Mouse (Mus musculus): ENCODE measurements around the gene Bpifb9a. TPM values are rescaled to one million over a fixed set of nuclear protein-coding genes. Genes with fewer than 3 reads are reported as not detected.
"Not testable (repeated sequence)": the region's sequence is repeated elsewhere in the genome, so short reads cannot be mapped to it uniquely, and the experiment has no call there.

Bpifb9a gene
- polyA plus RNA-seq, 1 experiment from 2014 or later = not detected

- Histone ChIP-seq H3K36me3 (ENCODE audit: control insufficient read depth, insufficient read depth, low read length) (no peaks in the 10 kb centered on the region), H3K4me3 (ENCODE audit: low read depth, low read length) (no peak overlapping the region), H3K27me3 (ENCODE audit: control insufficient read depth, insufficient read depth, low read length) (no peaks in the 10 kb centered on the region), H3K4me1 (ENCODE audit: control insufficient read depth, insufficient read depth, low read length) (peaks cover 2% of the 10 kb centered on the region; the same call in 1 of the 2 replicates), H3K9me3 (ENCODE audit: control insufficient read depth, low read length) (no peaks in the 10 kb centered on the region), H3K27ac (ENCODE audit: low read depth, low read length) (no peak overlapping the region), H3K9ac (replicated peaks; ENCODE audit: low read depth, low read length) (no peak overlapping the region), H3K4me2 (ENCODE audit: low read depth, low read length) (no peak overlapping the region)
- 86% methylated on average over 5 of the region's 5 CpGs for WGBS
- no peak for ATAC-seq (ENCODE audit: low read depth)
These were observed 29.8 kb upstream of the Bpifb9a start for GRCm38 (mm10) chr2:154227830-154228229.

- Histone ChIP-seq H3K4me3 (ENCODE audit: low read depth, low read length) (no peak overlapping the region), H3K9ac (replicated peaks; ENCODE audit: low read depth, low read length) (no peak overlapping the region), H3K27ac (ENCODE audit: low read depth, low read length) (no peak overlapping the region), H3K9me3 (ENCODE audit: control insufficient read depth, low read length) (no peaks in the 10 kb centered on the region), H3K36me3 (ENCODE audit: control insufficient read depth, insufficient read depth, low read length) (no peaks in the 10 kb centered on the region), H3K4me1 (ENCODE audit: control insufficient read depth, insufficient read depth, low read length) (no peaks in the 10 kb centered on the region), H3K27me3 (ENCODE audit: control insufficient read depth, insufficient read depth, low read length) (no peaks in the 10 kb centered on the region), H3K4me2 (ENCODE audit: low read depth, low read length) (no peak overlapping the region)
- 88% methylated on average over 6 of the region's 6 CpGs for WGBS
- no peak for ATAC-seq (ENCODE audit: low read depth)
These were observed 24.2 kb upstream of the Bpifb9a start for GRCm38 (mm10) chr2:154233426-154233825.

DNA sequence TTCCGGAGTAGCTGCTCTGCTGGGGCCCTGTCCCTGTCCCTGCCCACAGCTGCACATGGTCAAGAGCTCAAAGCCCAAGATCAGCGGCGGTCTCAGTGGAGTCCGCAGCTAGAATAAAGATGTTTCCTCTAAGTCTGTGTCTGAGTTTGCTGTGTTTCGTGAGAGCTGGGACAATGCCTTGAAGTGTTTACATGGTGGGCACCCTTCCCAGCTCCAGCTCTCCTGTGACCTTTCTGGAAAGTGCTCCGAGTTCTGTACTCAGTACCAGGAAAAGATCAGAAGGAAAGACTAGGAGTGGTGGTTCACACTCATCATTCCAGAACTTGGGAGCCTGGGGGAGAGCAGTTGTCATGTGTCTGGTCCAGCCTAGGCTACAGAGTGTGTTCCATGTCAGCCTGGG is 16.9 kb upstream of the Bpifb9a start:
- ATAC-seq (ENCODE audit: low read depth) = no peak
- 93% methylated on average over 6 of the region's 6 CpGs for WGBS
- H3K4me1 ChIP-seq (ENCODE audit: control insufficient read depth, insufficient read depth, low read length) = no peaks in the 10 kb centered on the region
- H3K4me3 ChIP-seq (ENCODE audit: low read depth, low read length) = no peak overlapping the region
- H3K4me2 ChIP-seq (ENCODE audit: low read depth, low read length) = no peak overlapping the region
- H3K27me3 ChIP-seq (ENCODE audit: control insufficient read depth, insufficient read depth, low read length) = no peaks in the 10 kb centered on the region
- no peaks in the 10 kb centered on the region for H3K9me3 ChIP-seq (ENCODE audit: control insufficient read depth, low read length)
- no peak overlapping the region for H3K9ac ChIP-seq (replicated peaks; ENCODE audit: low read depth, low read length)
- H3K36me3 ChIP-seq (ENCODE audit: control insufficient read depth, insufficient read depth, low read length) = no peaks in the 10 kb centered on the region
- H3K27ac ChIP-seq (ENCODE audit: low read depth, low read length) = no peak overlapping the region

- H3K36me3 ChIP-seq (ENCODE audit: control insufficient read depth, insufficient read depth, low read length); H3K9me3 ChIP-seq (ENCODE audit: control insufficient read depth, low read length); H3K27me3 ChIP-seq (ENCODE audit: control insufficient read depth, insufficient read depth, low read length); ATAC-seq (ENCODE audit: low read depth); H3K4me2 ChIP-seq (ENCODE audit: low read depth, low read length); H3K4me1 ChIP-seq (ENCODE audit: control insufficient read depth, insufficient read depth, low read length); H3K9ac ChIP-seq (replicated peaks; ENCODE audit: low read depth, low read length); H3K27ac ChIP-seq (ENCODE audit: low read depth, low read length); H3K4me3 ChIP-seq (ENCODE audit: low read depth, low read length): not testable (repeated sequence)
- WGBS = 96% methylated on average over 11 of the region's 12 CpGs
These were observed 14.9 kb upstream of the Bpifb9a start for GRCm38 (mm10) chr2:154242726-154243125.

DNA sequence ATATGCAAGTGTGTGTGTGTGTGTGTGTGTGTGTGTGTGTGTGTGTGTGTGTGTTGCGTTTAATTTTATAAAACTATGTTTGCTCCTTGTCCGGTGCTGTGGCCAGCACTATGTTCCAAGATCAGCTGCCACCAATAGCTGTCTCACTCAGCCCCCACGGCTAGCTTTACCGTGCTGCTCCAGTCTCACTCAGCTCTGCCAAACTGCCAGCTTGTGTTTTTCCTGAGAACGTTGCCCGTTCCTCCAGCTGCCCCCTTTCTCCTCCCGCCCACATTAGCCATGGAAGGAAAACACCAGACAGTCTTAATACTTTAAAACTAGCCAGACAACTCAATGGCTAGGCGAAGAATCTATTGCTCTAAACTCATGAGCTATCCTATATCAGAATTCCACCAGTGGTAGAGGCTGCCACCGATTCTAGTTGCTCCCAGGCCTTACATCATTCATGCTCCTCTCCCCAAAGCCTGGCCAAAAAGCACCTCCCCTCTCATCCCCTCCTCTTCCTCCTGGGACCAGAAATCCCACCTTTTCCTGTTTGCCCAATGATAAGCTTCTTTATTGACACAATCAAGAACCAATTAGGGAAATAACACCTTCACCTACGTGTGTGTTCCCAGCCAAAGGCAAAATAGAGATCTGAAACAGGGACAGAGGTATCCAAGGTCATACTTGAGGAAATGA is 14.2 kb upstream of the Bpifb9a start:
- Histone ChIP-seq H3K36me3 (ENCODE audit: control insufficient read depth, insufficient read depth, low read length) (no peaks in the 10 kb centered on the region), H3K9ac (replicated peaks; ENCODE audit: low read depth, low read length) (no peak overlapping the region), H3K4me1 (ENCODE audit: control insufficient read depth, insufficient read depth, low read length) (no peaks in the 10 kb centered on the region), H3K27ac (ENCODE audit: low read depth, low read length) (no peak overlapping the region), H3K4me2 (ENCODE audit: low read depth, low read length) (no peak overlapping the region), H3K4me3 (ENCODE audit: low read depth, low read length) (no peak overlapping the region), H3K9me3 (ENCODE audit: control insufficient read depth, low read length) (no peaks in the 10 kb centered on the region), H3K27me3 (ENCODE audit: control insufficient read depth, insufficient read depth, low read length) (no peaks in the 10 kb centered on the region)
- no peak for ATAC-seq (ENCODE audit: low read depth)
- WGBS = 92% methylated on average over 10 of the region's 10 CpGs

- no peak overlapping the region for H3K9ac ChIP-seq (replicated peaks; ENCODE audit: low read depth, low read length)
- no peaks in the 10 kb centered on the region for H3K9me3 ChIP-seq (ENCODE audit: control insufficient read depth, low read length)
- no peak overlapping the region for H3K27ac ChIP-seq (ENCODE audit: low read depth, low read length)
- WGBS = 93% methylated on average over 5 of the region's 5 CpGs
- H3K36me3 ChIP-seq (ENCODE audit: control insufficient read depth, insufficient read depth, low read length) = no peaks in the 10 kb centered on the region
- no peaks in the 10 kb centered on the region for H3K27me3 ChIP-seq (ENCODE audit: control insufficient read depth, insufficient read depth, low read length)
- H3K4me3 ChIP-seq (ENCODE audit: low read depth, low read length) = no peak overlapping the region
- no peak overlapping the region for H3K4me2 ChIP-seq (ENCODE audit: low read depth, low read length)
- ATAC-seq (ENCODE audit: low read depth) = no peak
- H3K4me1 ChIP-seq (ENCODE audit: control insufficient read depth, insufficient read depth, low read length) = no peaks in the 10 kb centered on the region
These were observed 12.3 kb upstream of the Bpifb9a start for GRCm38 (mm10) chr2:154245322-154245721.

GRCm38 (mm10) chr2:154255254-154255653 is 2.4 kb upstream of the Bpifb9a start:
- H3K9ac ChIP-seq (replicated peaks; ENCODE audit: low read depth, low read length); H3K27ac ChIP-seq (ENCODE audit: low read depth, low read length); H3K27me3 ChIP-seq (ENCODE audit: control insufficient read depth, insufficient read depth, low read length); H3K4me2 ChIP-seq (ENCODE audit: low read depth, low read length); H3K4me3 ChIP-seq (ENCODE audit: low read depth, low read length); H3K36me3 ChIP-seq (ENCODE audit: control insufficient read depth, insufficient read depth, low read length); H3K4me1 ChIP-seq (ENCODE audit: control insufficient read depth, insufficient read depth, low read length); ATAC-seq (ENCODE audit: low read depth); H3K9me3 ChIP-seq (ENCODE audit: control insufficient read depth, low read length): not testable (repeated sequence)
- WGBS = 100% methylated on average over 2 of the region's 4 CpGs

DNA sequence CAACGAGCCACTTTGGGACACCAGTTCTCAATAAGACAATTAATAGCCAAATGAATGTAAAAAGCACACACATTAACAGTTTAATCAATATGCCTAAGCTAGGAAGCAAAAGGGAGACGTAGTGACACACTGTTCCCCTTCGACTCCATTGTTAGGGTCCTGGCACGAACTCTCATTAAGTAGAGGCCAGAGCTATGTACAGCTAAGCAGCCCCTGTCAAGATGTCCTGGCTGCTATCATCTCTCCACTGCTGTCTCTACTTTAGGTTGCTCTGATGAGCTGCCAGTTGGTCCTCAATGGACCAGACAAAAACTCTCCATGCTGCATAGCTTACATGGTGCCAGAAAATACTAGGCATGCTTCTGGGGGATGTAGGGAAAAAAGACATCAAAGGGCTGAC is 1.9 kb upstream of the Bpifb9a start:
- no peak overlapping the region for H3K27ac ChIP-seq (ENCODE audit: low read depth, low read length)
- H3K9ac ChIP-seq (replicated peaks; ENCODE audit: low read depth, low read length) = no peak overlapping the region
- ATAC-seq (ENCODE audit: low read depth) = no peak
- WGBS = 81% methylated on average over 4 of the region's 4 CpGs
- no peak overlapping the region for H3K4me2 ChIP-seq (ENCODE audit: low read depth, low read length)
- no peak overlapping the region for H3K4me3 ChIP-seq (ENCODE audit: low read depth, low read length)
- H3K9me3 ChIP-seq (ENCODE audit: control insufficient read depth, low read length) = no peaks in the 10 kb centered on the region
- no peaks in the 10 kb centered on the region for H3K36me3 ChIP-seq (ENCODE audit: control insufficient read depth, insufficient read depth, low read length)
- no peaks in the 10 kb centered on the region for H3K27me3 ChIP-seq (ENCODE audit: control insufficient read depth, insufficient read depth, low read length)
- no peaks in the 10 kb centered on the region for H3K4me1 ChIP-seq (ENCODE audit: control insufficient read depth, insufficient read depth, low read length)

- not testable (repeated sequence) for H3K9ac ChIP-seq (replicated peaks; ENCODE audit: low read depth, low read length); H3K4me1 ChIP-seq (ENCODE audit: control insufficient read depth, insufficient read depth, low read length); ATAC-seq (ENCODE audit: low read depth); H3K27me3 ChIP-seq (ENCODE audit: control insufficient read depth, insufficient read depth, low read length); H3K9me3 ChIP-seq (ENCODE audit: control insufficient read depth, low read length); H3K4me2 ChIP-seq (ENCODE audit: low read depth, low read length); H3K36me3 ChIP-seq (ENCODE audit: control insufficient read depth, insufficient read depth, low read length); H3K4me3 ChIP-seq (ENCODE audit: low read depth, low read length); H3K27ac ChIP-seq (ENCODE audit: low read depth, low read length)
- WGBS = 70% methylated on average over 2 of the region's 3 CpGs
These were observed 6.7 kb downstream of the Bpifb9a start for GRCm38 (mm10) chr2:154264397-154264796.

Measured in neural tube, embryonic 14.5 days (tissue).